Mouse (Mus musculus): ENCODE results near the gene Wdr90. TPM values are rescaled to one million over a fixed set of nuclear protein-coding genes. Genes with fewer than 3 reads are reported as not detected.

Gene Wdr90
- total RNA-seq, 2 experiments from 2014 or later, result 0.39 to 1.6 TPM

GRCm38 (mm10) chr17:25863681-25864080 is 2.4 kb upstream of the Wdr90 start:
- DNase-seq, result no peak
- intact Hi-C loops (cut with DNase I), result no loop called here

- intact Hi-C loops (cut with DNase I), result no loop called here
- DNase-seq, result no peak
Observed at GRCm38 (mm10) chr17:25861704-25862612, 657 bp upstream of the Wdr90 start.

GRCm38 (mm10) chr17:25860229-25860628 is 1.1 kb downstream of the Wdr90 start:
- intact Hi-C loops (cut with DNase I), result no loop called here
- no peak for DNase-seq

- intact Hi-C loops (cut with DNase I), result no loop called here
- DNase-seq, result peak; percentile 90 to 94
Observed at GRCm38 (mm10) chr17:25844396-25844901, 16.9 kb downstream of the Wdr90 start, which contains the start of gene Rhot2. Gene Rhot2 (minus strand): TSS chr17:25844851.

GRCm38 (mm10) chr17:25843636-25844395 is 17.5 kb downstream of the Wdr90 start:
- intact Hi-C loops (cut with DNase I), result no loop called here
- no peak for DNase-seq

- intact Hi-C loops (cut with DNase I), result no loop called here
- no peak for DNase-seq
Observed at GRCm38 (mm10) chr17:25843122-25843521, 18.2 kb downstream of the Wdr90 start.

GRCm38 (mm10) chr17:25842509-25842908 is 18.8 kb downstream of the Wdr90 start:
- intact Hi-C loops (cut with DNase I), result no loop called here
- DNase-seq, result no peak

GRCm38 (mm10) chr17:25841117-25841880 is 20.0 kb downstream of the Wdr90 start, which contains the start of gene Gm20683:
Gene Gm20683 (minus strand): TSS chr17:25841763.
- intact Hi-C loops (cut with DNase I), result no loop called here
- no peak for DNase-seq

- no peak for DNase-seq
- intact Hi-C loops (cut with DNase I), result no loop called here
Observed at GRCm38 (mm10) chr17:25840519-25840918, 20.8 kb downstream of the Wdr90 start.

- intact Hi-C loops (cut with DNase I), result no loop called here
- no peak for DNase-seq
Observed at GRCm38 (mm10) chr17:25839455-25840235, 21.7 kb downstream of the Wdr90 start.

GRCm38 (mm10) chr17:25838904-25839303 is 22.4 kb downstream of the Wdr90 start:
- intact Hi-C loops (cut with DNase I), result no loop called here
- no peak for DNase-seq

- no peak for DNase-seq
- intact Hi-C loops (cut with DNase I), result no loop called here
Observed at GRCm38 (mm10) chr17:25837533-25837932, 23.8 kb downstream of the Wdr90 start.

GRCm38 (mm10) chr17:25837076-25837410 is 24.3 kb downstream of the Wdr90 start, which contains the start of gene Rhbdl1:
Gene Rhbdl1 (minus strand): TSS chr17:25837295.
- intact Hi-C loops (cut with DNase I), result no loop called here
- peak; percentile 72 for DNase-seq

- no peak for DNase-seq
- intact Hi-C loops (cut with DNase I), result no loop called here
Observed at GRCm38 (mm10) chr17:25836397-25837075, 24.8 kb downstream of the Wdr90 start.

GRCm38 (mm10) chr17:25835816-25836215 is 25.5 kb downstream of the Wdr90 start:
- DNase-seq, result no peak
- intact Hi-C loops (cut with DNase I), result no loop called here

GRCm38 (mm10) chr17:25835301-25835700 is 26.0 kb downstream of the Wdr90 start:
- intact Hi-C loops (cut with DNase I), result no loop called here
- DNase-seq, result no peak

GRCm38 (mm10) chr17:25834595-25835222 is 26.6 kb downstream of the Wdr90 start:
- DNase-seq, result no peak
- intact Hi-C loops (cut with DNase I), result no loop called here

GRCm38 (mm10) chr17:25833961-25834594 is 27.2 kb downstream of the Wdr90 start:
- intact Hi-C loops (cut with DNase I), result loop anchor here (2.0 kb wide), 1 partner anchor 41 kb away; the partner anchor contains the start of gene Mettl26

More at GRCm38 (mm10) chr17:25833961-25834594, 27.2 kb downstream of the Wdr90 start:
- DNase-seq, result no peak

All from gastrocnemius, postnatal 36 days (tissue).